10 mouse cellular contexts compared by ENCODE assay signal in genomic region chr11:96269869-96270268, GRCm38 (mm10). TPM values are rescaled to one million over a fixed set of nuclear protein-coding genes. Genes with fewer than 3 reads are reported as not detected.
DNase-seq lines count a peak whose midpoint lies in the region; ATAC-seq lines count a peak whose summit lies in the region.
"Had no signal": no experiment of that assay in that cellular context is flagged by ENCODE, and none has a peak within 500 bp of the region (broad histone marks: within the 10 kb centered on the region; RNA-seq: fewer than 3 reads in every experiment).

No protein-coding gene starts in this region.

- peak; percentile 78 for ATAC-seq in inflammation-experienced regulatory T-cells, adult 6 months

- peak; percentile 58 for DNase-seq in CD4-positive, CD25-positive, alpha-beta regulatory T cell, adult 2 months (ENCODE audit: low read depth, low spot score)
- peak; percentile 20 for DNase-seq in NIH3T3 (ENCODE audit: low read depth)
- DNase-seq in kidney, postnatal 4 days = peak; percentile 80 to 87
- no peak for DNase-seq in frontal cortex, postnatal 36 days (ENCODE audit: low spot score in 2 of 2)
- DNase-seq in thymus, postnatal 0 days (ENCODE audit: low spot score) = no peak
- DNase-seq in cerebellum, adult 11-12 months = no peak
- DNase-seq: gastrocnemius, postnatal 14 days had no signal

RNA-seq across cellular contexts. Expression of gene Hoxb9, which starts 1.4 kb away (rescaled TPM):
- not detected for polyA plus RNA-seq in inflammation-experienced regulatory T-cells, adult 6 months (2017; shearing (Covaris generic))
- 0.09 TPM in 1 of 2 replicates, not detected in the other for polyA plus RNA-seq in thymus, postnatal 0 days (2015; fragmentation: Nextera tagmentation; extraction: Ambion mirVana)
- polyA plus RNA-seq: cortical plate, adult 2 months had no signal

RNA-seq across cellular contexts. Expression of gene Hoxb8, which starts 11.8 kb away (rescaled TPM):
- not detected for polyA plus RNA-seq in inflammation-experienced regulatory T-cells, adult 6 months (2017; shearing (Covaris generic))
- polyA plus RNA-seq in thymus, postnatal 0 days (2015; fragmentation: Nextera tagmentation; extraction: Ambion mirVana) = not detected in 2 replicates
- polyA plus RNA-seq: cortical plate, adult 2 months had no signal

RNA-seq across cellular contexts. Expression of gene Hoxb7, which starts 16.6 kb away (rescaled TPM):
- not detected for polyA plus RNA-seq in inflammation-experienced regulatory T-cells, adult 6 months (2017; shearing (Covaris generic))
- 0.19 TPM in 1 of 2 replicates, not detected in the other for polyA plus RNA-seq in thymus, postnatal 0 days (2015; fragmentation: Nextera tagmentation; extraction: Ambion mirVana)
- polyA plus RNA-seq: cortical plate, adult 2 months; testis, adult 2 months had no signal

RNA-seq across cellular contexts. Expression of gene Hoxb6, which starts 22.4 kb away (rescaled TPM):
- not detected for polyA plus RNA-seq in inflammation-experienced regulatory T-cells, adult 6 months (2017; shearing (Covaris generic))
- polyA plus RNA-seq in thymus, postnatal 0 days (2015; fragmentation: Nextera tagmentation; extraction: Ambion mirVana) = 0.10 TPM in 1 of 2 replicates, not detected in the other
- polyA plus RNA-seq: cortical plate, adult 2 months had no signal

RNA-seq across cellular contexts. Expression of gene Hoxb5, which starts 33.3 kb away (rescaled TPM):
- not detected for polyA plus RNA-seq in inflammation-experienced regulatory T-cells, adult 6 months (2017; shearing (Covaris generic))
- 0.15 and 0.16 TPM in 2 replicates for polyA plus RNA-seq in thymus, postnatal 0 days (2015; fragmentation: Nextera tagmentation; extraction: Ambion mirVana)
- polyA plus RNA-seq: cortical plate, adult 2 months had no signal

Comparison
In these comparisons a context has a peak if more than half of its experiments do, and no peak if none do; other contexts are left out.
1. DNase-seq: peak in CD4-positive, CD25-positive, alpha-beta regulatory T cell, adult 2 months (single experiment), NIH3T3 (single experiment) and kidney, postnatal 4 days (2 of 2); none in frontal cortex, postnatal 36 days (0 of 2), thymus, postnatal 0 days (single experiment) and cerebellum, adult 11-12 months (single experiment).